Mouse (Mus musculus) midbrain, embryonic 12.5 days (tissue): ENCODE measurements at regions not wholly inside any gene's neighbourhood (a gene's known extent, or its start where the extent isn't known, plus 50 kb on each side); places are given as distances from the start of the nearest gene placed in this dataset.
A peak's percentile ranks its signal among the peaks of the same experiment; 100 is the strongest.

Experiments used
- ATAC-seq: fragments of 200-750 bp; cut with Nextera tagmentation; 2 replicates; pipeline ENCODE4 v1.8.0; 2017; ENCODE audit warnings: low read depth, moderate TSS enrichment, moderate library complexity; ENCODE audit not compliant: low FRiP score
- H3K27ac ChIP-seq: fragments of 300-500 bp; sonication (generic); replicated peaks from 2 replicates; pipeline ENCODE4 v1.5.1; 2016; ENCODE audit warnings: mild to moderate bottlenecking
- H3K27me3 ChIP-seq: fragments of 300-500 bp; sonication (generic); 2 replicates; pipeline ENCODE4 v1.6.1; 2016; ENCODE audit warnings: mild to moderate bottlenecking
- H3K36me3 ChIP-seq: fragments of 300-500 bp; sonication (generic); 2 replicates; pipeline ENCODE4 v1.6.1; 2016
- H3K4me1 ChIP-seq: fragments of 300-500 bp; sonication (generic); 2 replicates; pipeline ENCODE4 v1.6.1; 2016
- H3K4me2 ChIP-seq: fragments of 300-500 bp; sonication (generic); replicated peaks from 2 replicates; pipeline ENCODE4 v1.6.1; 2016; ENCODE audit warnings: mild to moderate bottlenecking, moderate library complexity
- H3K4me3 ChIP-seq: fragments of 300-500 bp; sonication (generic); 2 replicates; pipeline ENCODE4 v1.5.1; 2016; ENCODE audit warnings: mild to moderate bottlenecking
- H3K9ac ChIP-seq: fragments of 300-500 bp; sonication (generic); replicated peaks from 2 replicates; pipeline ENCODE4 v1.6.1; 2016; ENCODE audit warnings: mild to moderate bottlenecking, moderate library complexity
- H3K9me3 ChIP-seq: fragments of 300-500 bp; sonication (generic); 2 replicates; pipeline ENCODE4 v1.6.1; 2016; ENCODE audit warnings: mild to moderate bottlenecking
- WGBS: fragments of 180-500 bp; shearing (Covaris S2); methylation state at CpG from one replicate; pipeline ENCODE4 v1.1.7; 2016; 5-methylcytosine and 5-hydroxymethylcytosine counted together

- Histone ChIP-seq H3K36me3 (no peaks in the 10 kb centered on the region), H3K9ac (no peak overlapping the region), H3K4me3 (no peak overlapping the region), H3K27ac (peak overlapping the region; percentile 43; the same call in 1 of the 2 replicates), H3K4me2 (peak overlapping the region; percentile 35), H3K9me3 (no peaks in the 10 kb centered on the region), H3K27me3 (peaks cover 70% of the 10 kb centered on the region), H3K4me1 (peaks cover 15% of the 10 kb centered on the region)
- WGBS = 3% methylated on average over 24 of the region's 24 CpGs
- ATAC-seq = peak; percentile 73; the same call in 1 of the 2 replicates
These were observed 134.7 kb upstream of the Rybp start for GRCm38 (mm10) chr6:100421706-100422578.

- 38% methylated on average over 3 of the region's 3 CpGs for whole genome bisulfite sequencing
- Histone ChIP-seq H3K9me3 (no peaks in the 10 kb centered on the region), H3K4me2 (no peak overlapping the region), H3K4me3 (no peak overlapping the region), H3K36me3 (no peaks in the 10 kb centered on the region), H3K4me1 (peaks cover 15% of the 10 kb centered on the region), H3K27ac (no peak overlapping the region), H3K27me3 (peaks cover 73% of the 10 kb centered on the region), H3K9ac (no peak overlapping the region)
- ATAC-seq = no peak
These were observed 133.3 kb upstream of the Rybp start for GRCm38 (mm10) chr6:100420602-100421001.

- Histone ChIP-seq H3K4me1 (peaks cover 15% of the 10 kb centered on the region), H3K4me2 (no peak overlapping the region), H3K27me3 (peaks cover 73% of the 10 kb centered on the region), H3K36me3 (no peaks in the 10 kb centered on the region), H3K27ac (no peak overlapping the region), H3K9ac (no peak overlapping the region), H3K9me3 (no peaks in the 10 kb centered on the region), H3K4me3 (no peak overlapping the region)
- WGBS = 37% methylated on average over 7 of the region's 7 CpGs
- no peak for ATAC-seq
These were observed 132.7 kb upstream of the Rybp start for GRCm38 (mm10) chr6:100419782-100420540.

GRCm38 (mm10) chr6:100416046-100416445 is 128.8 kb upstream of the Rybp start:
- ATAC-seq = no peak
- Histone ChIP-seq H3K4me2 (no peak overlapping the region), H3K4me1 (peaks cover 3% of the 10 kb centered on the region; the same call in 1 of the 2 replicates), H3K36me3 (no peaks in the 10 kb centered on the region), H3K4me3 (no peak overlapping the region), H3K27ac (no peak overlapping the region), H3K27me3 (peaks cover 59% of the 10 kb centered on the region), H3K9me3 (no peaks in the 10 kb centered on the region), H3K9ac (no peak overlapping the region)
- WGBS = 81% methylated on average over 8 of the region's 8 CpGs

- Histone ChIP-seq H3K36me3 (no peaks in the 10 kb centered on the region), H3K4me3 (no peak overlapping the region), H3K9me3 (no peaks in the 10 kb centered on the region), H3K4me1 (peaks cover under 1% of the 10 kb centered on the region; the same call in 1 of the 2 replicates), H3K9ac (no peak overlapping the region), H3K27me3 (peaks cover 54% of the 10 kb centered on the region), H3K27ac (no peak overlapping the region), H3K4me2 (no peak overlapping the region)
- ATAC-seq = no peak
- WGBS = 70% methylated on average over 7 of the region's 7 CpGs
These were observed 128.2 kb upstream of the Rybp start for GRCm38 (mm10) chr6:100415514-100415913.

GRCm38 (mm10) chr6:100414836-100415235 is 127.6 kb upstream of the Rybp start:
- H3K36me3 ChIP-seq = no peaks in the 10 kb centered on the region
- ATAC-seq = no peak
- no peak overlapping the region for H3K27ac ChIP-seq
- WGBS = 59% methylated on average over 4 of the region's 4 CpGs
- H3K4me1 ChIP-seq = no peaks in the 10 kb centered on the region; the same call in 1 of the 2 replicates
- H3K9ac ChIP-seq = no peak overlapping the region
- no peak overlapping the region for H3K4me3 ChIP-seq
- peaks cover 47% of the 10 kb centered on the region for H3K27me3 ChIP-seq
- H3K9me3 ChIP-seq = no peaks in the 10 kb centered on the region
- no peak overlapping the region for H3K4me2 ChIP-seq

GRCm38 (mm10) chr6:100412486-100412885 is 125.2 kb upstream of the Rybp start:
- no peak overlapping the region for H3K27ac ChIP-seq
- H3K4me2 ChIP-seq = no peak overlapping the region
- 26% methylated on average over 5 of the region's 5 CpGs for WGBS
- no peak overlapping the region for H3K9ac ChIP-seq
- H3K9me3 ChIP-seq = no peaks in the 10 kb centered on the region
- H3K27me3 ChIP-seq = peaks cover 40% of the 10 kb centered on the region
- H3K4me3 ChIP-seq = no peak overlapping the region
- ATAC-seq = no peak
- H3K4me1 ChIP-seq = no peaks in the 10 kb centered on the region; the same call in 1 of the 2 replicates
- no peaks in the 10 kb centered on the region for H3K36me3 ChIP-seq

- Histone ChIP-seq H3K4me1 (no peaks in the 10 kb centered on the region; the same call in 1 of the 2 replicates), H3K27me3 (peaks cover 39% of the 10 kb centered on the region), H3K4me3 (no peak overlapping the region), H3K4me2 (no peak overlapping the region), H3K9ac (no peak overlapping the region), H3K36me3 (no peaks in the 10 kb centered on the region), H3K9me3 (no peaks in the 10 kb centered on the region), H3K27ac (no peak overlapping the region)
- no peak for ATAC-seq
- WGBS = 76% methylated on average over 4 of the region's 4 CpGs
These were observed 124.7 kb upstream of the Rybp start for GRCm38 (mm10) chr6:100411968-100412367.

- no peak overlapping the region for H3K27ac ChIP-seq
- H3K4me2 ChIP-seq = no peak overlapping the region
- no peak overlapping the region for H3K4me3 ChIP-seq
- ATAC-seq = no peak
- H3K36me3 ChIP-seq = no peaks in the 10 kb centered on the region
- 96% methylated on average over 8 of the region's 8 CpGs for WGBS
- no peaks in the 10 kb centered on the region for H3K9me3 ChIP-seq
- H3K9ac ChIP-seq = no peak overlapping the region
- H3K4me1 ChIP-seq = no peaks in the 10 kb centered on the region; the same call in 1 of the 2 replicates
- H3K27me3 ChIP-seq = peaks cover 26% of the 10 kb centered on the region
These were observed 122.9 kb upstream of the Rybp start for GRCm38 (mm10) chr6:100410067-100410631.

GRCm38 (mm10) chr6:100408826-100409225 is 121.5 kb upstream of the Rybp start:
- no peaks in the 10 kb centered on the region; the same call in 1 of the 2 replicates for H3K4me1 ChIP-seq
- no peak overlapping the region for H3K4me2 ChIP-seq
- H3K4me3 ChIP-seq = no peak overlapping the region
- 85% methylated on average over 8 of the region's 8 CpGs for WGBS
- no peak overlapping the region for H3K27ac ChIP-seq
- H3K36me3 ChIP-seq = no peaks in the 10 kb centered on the region
- peaks cover 21% of the 10 kb centered on the region for H3K27me3 ChIP-seq
- H3K9me3 ChIP-seq = no peaks in the 10 kb centered on the region
- H3K9ac ChIP-seq = no peak overlapping the region
- ATAC-seq = no peak

GRCm38 (mm10) chr6:100406504-100406903 is 119.2 kb upstream of the Rybp start:
- 82% methylated on average over 4 of the region's 4 CpGs for WGBS
- Histone ChIP-seq H3K4me1 (no peaks in the 10 kb centered on the region), H3K9me3 (no peaks in the 10 kb centered on the region), H3K9ac (no peak overlapping the region), H3K27me3 (peaks cover 13% of the 10 kb centered on the region; the same call in 1 of the 2 replicates), H3K27ac (no peak overlapping the region), H3K36me3 (no peaks in the 10 kb centered on the region), H3K4me3 (no peak overlapping the region), H3K4me2 (no peak overlapping the region)
- ATAC-seq = no peak

- Histone ChIP-seq H3K27ac (no peak overlapping the region), H3K4me3 (no peak overlapping the region), H3K27me3 (peaks cover 13% of the 10 kb centered on the region; the same call in 1 of the 2 replicates), H3K4me2 (no peak overlapping the region), H3K4me1 (no peaks in the 10 kb centered on the region), H3K9ac (no peak overlapping the region), H3K36me3 (no peaks in the 10 kb centered on the region), H3K9me3 (no peaks in the 10 kb centered on the region)
- no peak for ATAC-seq
- 88% methylated on average over 3 of the region's 3 CpGs for WGBS
These were observed 116.9 kb upstream of the Rybp start for GRCm38 (mm10) chr6:100404161-100404560.
